Mouse (Mus musculus): ENCODE measurements around the gene Olfr508. TPM values are rescaled to one million over a fixed set of nuclear protein-coding genes. Genes with fewer than 3 reads are reported as not detected.

Gene Olfr508
- polyA plus RNA-seq, 2 experiments = not detected

- Histone ChIP-seq H3K4me2 (replicated peaks; ENCODE audit: low read depth, low read length, severe bottlenecking) (no peak within 1 kb of the TSS), H3K36me3 (ENCODE audit: control insufficient read depth, insufficient read depth, low read length) (no peaks in the 10 kb centered on the region), H3K4me1 (ENCODE audit: control insufficient read depth, insufficient read depth, low read length) (no peaks in the 10 kb centered on the region), H3K9ac (ENCODE audit: low read depth, low read length, severe bottlenecking) (no peak within 1 kb of the TSS), H3K9me3 (ENCODE audit: control insufficient read depth, low read length) (no peaks in the 10 kb centered on the region), H3K27me3 (ENCODE audit: control insufficient read depth, insufficient read depth, low read length) (no peaks in the 10 kb centered on the region), H3K4me3 (replicated peaks; ENCODE audit: low read length) (no peak within 1 kb of the TSS), H3K27ac (replicated peaks; ENCODE audit: low read depth, low read length) (no peak within 1 kb of the TSS)
- no peak for ATAC-seq (ENCODE audit: low FRiP score, low read depth)
- no peak for TF ChIP-seq POLR2A (IDR thresholded peaks at IDR 0.05; ENCODE audit: borderline replicate concordance, extremely low read depth, insufficient read depth, insufficient read length)
- DNase-seq (ENCODE audit: low spot score) = no peak
- 72% methylated on average over 2 of the region's 2 CpGs for WGBS
These were observed 8.3 kb upstream of the Olfr508 start, which contains the start of gene Olfr507 for GRCm38 (mm10) chr7:108621514-108621913. TSS of gene Olfr507 (plus strand) at chr7:108621814.

- Histone ChIP-seq H3K4me1 (ENCODE audit: control insufficient read depth, insufficient read depth, low read length) (no peaks in the 10 kb centered on the region), H3K9me3 (ENCODE audit: control insufficient read depth, low read length) (no peaks in the 10 kb centered on the region), H3K9ac (ENCODE audit: low read depth, low read length, severe bottlenecking) (no peak within 1 kb of the TSS), H3K4me2 (replicated peaks; ENCODE audit: low read depth, low read length, severe bottlenecking) (no peak within 1 kb of the TSS), H3K36me3 (ENCODE audit: control insufficient read depth, insufficient read depth, low read length) (no peaks in the 10 kb centered on the region), H3K27me3 (ENCODE audit: control insufficient read depth, insufficient read depth, low read length) (no peaks in the 10 kb centered on the region), H3K27ac (replicated peaks; ENCODE audit: low read depth, low read length) (no peak within 1 kb of the TSS), H3K4me3 (replicated peaks; ENCODE audit: low read length) (no peak within 1 kb of the TSS)
- no peak for DNase-seq (ENCODE audit: low spot score)
- no peak for ATAC-seq (ENCODE audit: low FRiP score, low read depth)
- TF ChIP-seq POLR2A (IDR thresholded peaks at IDR 0.05; ENCODE audit: borderline replicate concordance, extremely low read depth, insufficient read depth, insufficient read length) = no peak
These were observed 22.0 kb downstream of the Olfr508 start, which contains the start of gene Olfr509 for GRCm38 (mm10) chr7:108651806-108652205. TSS of gene Olfr509 (minus strand) at chr7:108651906.

- TF ChIP-seq POLR2A (IDR thresholded peaks at IDR 0.05; ENCODE audit: borderline replicate concordance, extremely low read depth, insufficient read depth, insufficient read length) = no peak
- Histone ChIP-seq H3K4me2 (replicated peaks; ENCODE audit: low read depth, low read length, severe bottlenecking) (no peak overlapping the region), H3K27ac (replicated peaks; ENCODE audit: low read depth, low read length) (no peak overlapping the region), H3K4me3 (replicated peaks; ENCODE audit: low read length) (no peak overlapping the region), H3K9ac (ENCODE audit: low read depth, low read length, severe bottlenecking) (no peak overlapping the region), H3K4me1 (ENCODE audit: control insufficient read depth, insufficient read depth, low read length) (no peaks in the 10 kb centered on the region), H3K9me3 (ENCODE audit: control insufficient read depth, low read length) (no peaks in the 10 kb centered on the region), H3K36me3 (ENCODE audit: control insufficient read depth, insufficient read depth, low read length) (no peaks in the 10 kb centered on the region), H3K27me3 (ENCODE audit: control insufficient read depth, insufficient read depth, low read length) (no peaks in the 10 kb centered on the region)
- no peak for DNase-seq (ENCODE audit: low spot score)
- no peak for ATAC-seq (ENCODE audit: low FRiP score, low read depth)
- WGBS = 86% methylated on average over 3 of the region's 3 CpGs
These were observed 32.6 kb downstream of the Olfr508 start for GRCm38 (mm10) chr7:108662419-108662818.

GRCm38 (mm10) chr7:108666118-108666517 lies 36.3 kb downstream of the Olfr508 start, which contains the start of gene Olfr510:
TSS of gene Olfr510 (plus strand) at chr7:108666418.
- no peak for TF ChIP-seq POLR2A (IDR thresholded peaks at IDR 0.05; ENCODE audit: borderline replicate concordance, extremely low read depth, insufficient read depth, insufficient read length)
- no peak for DNase-seq (ENCODE audit: low spot score)
- H3K4me1 ChIP-seq (ENCODE audit: control insufficient read depth, insufficient read depth, low read length) = no peaks in the 10 kb centered on the region

GRCm38 (mm10) chr7:108671058-108671457 lies 41.3 kb downstream of the Olfr508 start:
- H3K4me1 ChIP-seq (ENCODE audit: control insufficient read depth, insufficient read depth, low read length) = no peaks in the 10 kb centered on the region
- ATAC-seq (ENCODE audit: low FRiP score, low read depth) (no peak), DNase-seq (ENCODE audit: low spot score) (no peak)
- H3K9ac ChIP-seq (ENCODE audit: low read depth, low read length, severe bottlenecking) = no peak overlapping the region
- 60% methylated on average over 1 of the region's 1 CpGs for WGBS
- H3K4me3 ChIP-seq (replicated peaks; ENCODE audit: low read length) = no peak overlapping the region
- H3K27ac ChIP-seq (replicated peaks; ENCODE audit: low read depth, low read length) = no peak overlapping the region
- no peaks in the 10 kb centered on the region for H3K36me3 ChIP-seq (ENCODE audit: control insufficient read depth, insufficient read depth, low read length)
- no peak for TF ChIP-seq POLR2A (IDR thresholded peaks at IDR 0.05; ENCODE audit: borderline replicate concordance, extremely low read depth, insufficient read depth, insufficient read length)
- H3K27me3 ChIP-seq (ENCODE audit: control insufficient read depth, insufficient read depth, low read length) = no peaks in the 10 kb centered on the region
- H3K9me3 ChIP-seq (ENCODE audit: control insufficient read depth, low read length) = no peaks in the 10 kb centered on the region
- no peak overlapping the region for H3K4me2 ChIP-seq (replicated peaks; ENCODE audit: low read depth, low read length, severe bottlenecking)

More at GRCm38 (mm10) chr7:108666118-108666517, 36.3 kb downstream of the Olfr508 start, which contains the start of gene Olfr510:
- Histone ChIP-seq H3K27ac (replicated peaks; ENCODE audit: low read depth, low read length) (no peak within 1 kb of the TSS), H3K9me3 (ENCODE audit: control insufficient read depth, low read length) (no peaks in the 10 kb centered on the region), H3K4me2 (replicated peaks; ENCODE audit: low read depth, low read length, severe bottlenecking) (no peak within 1 kb of the TSS), H3K27me3 (ENCODE audit: control insufficient read depth, insufficient read depth, low read length) (no peaks in the 10 kb centered on the region), H3K36me3 (ENCODE audit: control insufficient read depth, insufficient read depth, low read length) (no peaks in the 10 kb centered on the region), H3K4me3 (replicated peaks; ENCODE audit: low read length) (no peak within 1 kb of the TSS), H3K9ac (ENCODE audit: low read depth, low read length, severe bottlenecking) (no peak within 1 kb of the TSS)
- 89% methylated on average over 1 of the region's 1 CpGs for WGBS
- ATAC-seq (ENCODE audit: low FRiP score, low read depth) = no peak

GRCm38 (mm10) chr7:108678886-108679285 lies 49.1 kb downstream of the Olfr508 start:
- DNase-seq (ENCODE audit: low spot score) (no peak), ATAC-seq (ENCODE audit: low FRiP score, low read depth) (no peak)
- TF ChIP-seq POLR2A (IDR thresholded peaks at IDR 0.05; ENCODE audit: borderline replicate concordance, extremely low read depth, insufficient read depth, insufficient read length) = no peak
- no peaks in the 10 kb centered on the region for H3K27me3 ChIP-seq (ENCODE audit: control insufficient read depth, insufficient read depth, low read length)
- no peak overlapping the region for H3K4me3 ChIP-seq (replicated peaks; ENCODE audit: low read length)
- no peak overlapping the region for H3K27ac ChIP-seq (replicated peaks; ENCODE audit: low read depth, low read length)
- H3K36me3 ChIP-seq (ENCODE audit: control insufficient read depth, insufficient read depth, low read length) = no peaks in the 10 kb centered on the region
- no peaks in the 10 kb centered on the region for H3K4me1 ChIP-seq (ENCODE audit: control insufficient read depth, insufficient read depth, low read length)
- H3K4me2 ChIP-seq (replicated peaks; ENCODE audit: low read depth, low read length, severe bottlenecking) = no peak overlapping the region
- H3K9me3 ChIP-seq (ENCODE audit: control insufficient read depth, low read length) = no peaks in the 10 kb centered on the region
- WGBS = 86% methylated on average over 4 of the region's 4 CpGs
- no peak overlapping the region for H3K9ac ChIP-seq (ENCODE audit: low read depth, low read length, severe bottlenecking)

Other genes starting within 250 kb of the Olfr508 start
- gene Olfr495, start 236.8 kb upstream of the Olfr508 start, polyA plus RNA-seq (2012; rRNA removed) = not detected in 2 replicates
- not detected in 2 replicates for gene Olfr495, start 236.8 kb upstream of the Olfr508 start, polyA plus RNA-seq (2014; fragmentation: Nextera tagmentation; extraction: Ambion mirVana)
- gene Olfr497, start 209.6 kb upstream of the Olfr508 start, polyA plus RNA-seq (2012; rRNA removed) = not detected in 2 replicates
- not detected in 2 replicates for gene Olfr497, start 209.6 kb upstream of the Olfr508 start, polyA plus RNA-seq (2014; fragmentation: Nextera tagmentation; extraction: Ambion mirVana)
- not detected in 2 replicates for gene Olfr498, start 164.7 kb upstream of the Olfr508 start, polyA plus RNA-seq (2012; rRNA removed)
- gene Olfr498, start 164.7 kb upstream of the Olfr508 start, polyA plus RNA-seq (2014; fragmentation: Nextera tagmentation; extraction: Ambion mirVana) = not detected in 2 replicates
- gene Olfr502, start 104.9 kb upstream of the Olfr508 start, polyA plus RNA-seq (2012; rRNA removed) = not detected in 2 replicates
- not detected in 2 replicates for gene Olfr502, start 104.9 kb upstream of the Olfr508 start, polyA plus RNA-seq (2014; fragmentation: Nextera tagmentation; extraction: Ambion mirVana)
- not detected in 2 replicates for gene Olfr503, start 85.5 kb upstream of the Olfr508 start, polyA plus RNA-seq (2012; rRNA removed)
- not detected in 2 replicates for gene Olfr503, start 85.5 kb upstream of the Olfr508 start, polyA plus RNA-seq (2014; fragmentation: Nextera tagmentation; extraction: Ambion mirVana)
- not detected in 2 replicates for gene Olfr504, start 64.2 kb upstream of the Olfr508 start, polyA plus RNA-seq (2012; rRNA removed)
- not detected in 2 replicates for gene Olfr504, start 64.2 kb upstream of the Olfr508 start, polyA plus RNA-seq (2014; fragmentation: Nextera tagmentation; extraction: Ambion mirVana)
- not detected in 2 replicates for gene Olfr506, start 19.2 kb upstream of the Olfr508 start, polyA plus RNA-seq (2012; rRNA removed)
- gene Olfr506, start 19.2 kb upstream of the Olfr508 start, polyA plus RNA-seq (2014; fragmentation: Nextera tagmentation; extraction: Ambion mirVana) = not detected in 2 replicates
- not detected in 2 replicates for gene Olfr507, start 8.2 kb upstream of the Olfr508 start, polyA plus RNA-seq (2012; rRNA removed)
- gene Olfr507, start 8.2 kb upstream of the Olfr508 start, polyA plus RNA-seq (2014; fragmentation: Nextera tagmentation; extraction: Ambion mirVana) = not detected in 2 replicates
- gene Olfr509, start 21.9 kb downstream of the Olfr508 start, polyA plus RNA-seq (2012; rRNA removed) = not detected in 2 replicates
- not detected in 2 replicates for gene Olfr509, start 21.9 kb downstream of the Olfr508 start, polyA plus RNA-seq (2014; fragmentation: Nextera tagmentation; extraction: Ambion mirVana)
- gene Olfr510, start 36.4 kb downstream of the Olfr508 start, polyA plus RNA-seq (2012; rRNA removed) = not detected in 2 replicates
- gene Olfr510, start 36.4 kb downstream of the Olfr508 start, polyA plus RNA-seq (2014; fragmentation: Nextera tagmentation; extraction: Ambion mirVana) = not detected in 2 replicates
- gene Olfr512, start 83.3 kb downstream of the Olfr508 start, polyA plus RNA-seq (2012; rRNA removed) = not detected in 2 replicates
- not detected in 2 replicates for gene Olfr512, start 83.3 kb downstream of the Olfr508 start, polyA plus RNA-seq (2014; fragmentation: Nextera tagmentation; extraction: Ambion mirVana)
- not detected in 2 replicates for gene Olfr513, start 121.0 kb downstream of the Olfr508 start, polyA plus RNA-seq (2012; rRNA removed)
- gene Olfr513, start 121.0 kb downstream of the Olfr508 start, polyA plus RNA-seq (2014; fragmentation: Nextera tagmentation; extraction: Ambion mirVana) = not detected in 2 replicates
- gene Olfr514, start 196.0 kb downstream of the Olfr508 start, polyA plus RNA-seq (2012; rRNA removed) = not detected in 2 replicates
- not detected in 2 replicates for gene Olfr514, start 196.0 kb downstream of the Olfr508 start, polyA plus RNA-seq (2014; fragmentation: Nextera tagmentation; extraction: Ambion mirVana)
- gene Olfr516, start 220.5 kb downstream of the Olfr508 start, polyA plus RNA-seq (2012; rRNA removed) = not detected in 2 replicates
- not detected in 2 replicates for gene Olfr516, start 220.5 kb downstream of the Olfr508 start, polyA plus RNA-seq (2014; fragmentation: Nextera tagmentation; extraction: Ambion mirVana)
- gene Olfr517, start 242.4 kb downstream of the Olfr508 start, polyA plus RNA-seq (2012; rRNA removed) = not detected in 2 replicates
- gene Olfr517, start 242.4 kb downstream of the Olfr508 start, polyA plus RNA-seq (2014; fragmentation: Nextera tagmentation; extraction: Ambion mirVana) = not detected in 2 replicates